Mouse (Mus musculus): ENCODE measurements around the gene Rpsa.

Rpsa gene

DNA sequence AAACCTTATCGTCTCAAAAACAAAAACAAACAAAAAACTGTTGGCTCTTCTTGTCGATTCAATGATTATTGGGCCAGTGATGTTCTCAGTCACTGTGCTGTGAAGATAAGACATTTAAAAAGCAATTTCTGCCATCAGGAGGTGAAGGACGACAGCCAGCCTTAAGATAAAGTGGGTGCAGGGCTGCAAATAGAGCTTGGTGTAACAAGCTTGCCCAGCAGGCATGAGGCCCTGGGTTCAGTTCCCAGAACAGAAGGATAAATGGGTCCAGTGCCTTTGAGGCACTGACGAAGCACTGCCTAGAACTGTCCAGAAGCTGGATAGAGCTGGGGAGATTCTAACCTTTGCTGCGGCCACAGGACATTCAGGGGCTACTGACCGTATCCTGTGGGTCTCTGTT, 15.0 kb upstream of the Rpsa start:
- no peak for DNase-seq (ENCODE audit: low read depth in 2 of 2, low spot score in 2 of 2)

DNA sequence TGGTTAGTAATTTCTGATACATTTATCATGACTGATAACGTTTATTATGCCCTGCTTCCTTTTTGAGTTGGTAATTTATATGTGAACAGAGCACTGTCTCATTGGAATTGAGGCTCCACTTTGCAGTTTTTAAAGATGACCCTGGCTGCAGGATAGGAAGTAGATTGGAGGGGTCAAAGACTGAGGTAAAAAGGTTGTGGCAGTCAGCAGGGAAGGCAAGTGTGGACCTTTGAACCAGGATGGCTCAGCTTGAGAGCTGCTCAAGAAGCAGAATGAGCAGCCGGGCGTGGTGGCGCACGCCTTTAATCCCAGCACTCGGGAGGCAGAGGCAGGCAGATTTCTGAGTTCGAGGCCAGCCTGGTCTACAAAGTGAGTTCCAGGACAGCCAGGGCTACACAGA, 14.0 kb upstream of the Rpsa start:
- no peak for DNase-seq (ENCODE audit: low read depth in 2 of 2, low spot score in 2 of 2)

DNA sequence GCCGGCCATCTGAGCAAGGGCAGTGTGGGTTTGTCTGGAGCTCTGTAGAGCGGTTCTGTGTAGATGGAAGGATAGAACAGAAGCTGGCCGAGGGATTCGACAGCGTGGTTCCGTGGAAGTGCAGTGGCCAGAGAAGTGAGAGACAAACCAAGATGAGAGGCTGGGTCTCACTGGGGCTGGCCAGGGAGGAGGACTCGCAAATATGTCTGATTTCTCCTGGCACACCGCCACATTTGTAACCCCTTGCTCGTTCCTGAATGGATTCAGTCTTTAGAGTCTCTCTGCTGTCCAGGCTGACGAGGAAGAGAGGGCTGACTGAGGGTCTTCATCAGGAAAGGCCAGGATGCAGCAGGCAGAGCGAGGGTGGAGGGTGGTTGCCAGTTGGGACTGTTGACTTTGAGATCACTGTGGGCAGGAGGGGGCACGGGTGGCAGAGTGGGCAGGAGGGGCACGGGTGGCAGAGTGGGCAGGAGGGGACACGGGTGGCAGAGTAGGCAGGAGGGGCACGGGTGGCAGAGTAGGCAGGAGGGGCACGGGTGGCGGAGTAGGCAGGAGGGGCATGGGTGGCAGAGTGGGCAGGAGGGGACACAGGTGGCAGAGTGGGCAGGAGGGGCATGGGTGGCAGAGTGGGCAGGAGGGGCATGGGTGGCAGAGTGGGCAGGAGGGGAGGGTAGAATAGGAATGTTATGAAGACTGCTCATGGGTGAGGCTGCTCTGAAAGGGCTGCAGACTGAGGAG, 13.3 kb upstream of the Rpsa start:
- no peak for DNase-seq (ENCODE audit: low read depth in 2 of 2, low spot score in 2 of 2)

GRCm38 (mm10) chr9:120114789-120115151, 12.7 kb upstream of the Rpsa start:
- DNase-seq (ENCODE audit: low read depth in 2 of 2, low spot score in 2 of 2) = no peak

- DNase-seq (ENCODE audit: low read depth in 2 of 2, low spot score in 2 of 2) = no peak
Observed at GRCm38 (mm10) chr9:120115580-120115979, 11.9 kb upstream of the Rpsa start.

GRCm38 (mm10) chr9:120116184-120116624, 11.3 kb upstream of the Rpsa start:
- DNase-seq (ENCODE audit: low read depth in 2 of 2, low spot score in 2 of 2) = no peak

DNA sequence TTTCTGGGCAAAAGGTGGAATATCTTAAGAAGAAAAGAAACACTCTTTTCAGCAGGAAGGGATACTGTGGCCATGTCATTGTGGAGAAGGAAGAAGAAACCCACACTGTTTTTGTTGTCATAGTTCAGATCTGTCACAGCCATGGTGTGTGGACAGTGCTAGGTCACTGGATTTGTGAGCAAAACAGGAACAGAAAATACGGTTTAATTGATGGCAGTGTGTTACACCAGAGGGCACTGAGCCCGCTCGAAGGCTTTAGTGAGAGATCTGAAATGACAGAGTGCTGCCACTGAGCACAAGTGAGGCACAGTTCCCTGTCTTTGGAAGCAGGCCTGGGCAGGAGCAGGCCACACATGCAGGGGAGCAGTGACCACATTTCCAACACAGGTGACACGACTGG, 9.3 kb upstream of the Rpsa start:
- no peak for DNase-seq (ENCODE audit: low read depth in 2 of 2, low spot score in 2 of 2)

- DNase-seq (ENCODE audit: low read depth in 2 of 2, low spot score in 2 of 2) = no peak
Observed at GRCm38 (mm10) chr9:120120503-120120902, 7.0 kb upstream of the Rpsa start.

GRCm38 (mm10) chr9:120126868-120127267, 621 bp upstream of the Rpsa start:
- no peak for DNase-seq (ENCODE audit: low read depth in 2 of 2, low spot score in 2 of 2)

DNA sequence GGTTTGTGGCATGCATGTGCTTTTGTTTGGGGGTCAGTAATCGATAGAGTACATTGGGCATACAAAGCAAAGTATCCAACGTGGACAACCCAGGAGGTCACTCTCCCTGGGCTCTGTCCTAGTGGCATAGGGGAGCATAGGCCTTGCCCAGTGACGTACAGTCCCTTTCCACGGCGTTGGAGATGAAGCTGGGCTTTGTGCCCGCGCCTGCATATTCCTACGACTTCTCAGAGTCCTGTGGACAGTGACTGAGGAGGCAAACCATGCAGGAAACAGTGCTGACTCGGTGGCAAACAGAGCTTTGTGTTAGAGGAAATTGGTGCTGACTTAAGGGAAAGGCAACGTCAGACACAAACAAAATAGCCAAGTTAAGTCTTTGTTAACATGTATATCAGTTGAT, 1.8 kb downstream of the Rpsa start:
- DNase-seq (ENCODE audit: low read depth in 2 of 2, low spot score in 2 of 2) = no peak

GRCm38 (mm10) chr9:120131784-120132288, 4.3 kb downstream of the Rpsa start:
- DNase-seq (ENCODE audit: low read depth in 2 of 2, low spot score in 2 of 2) = no peak

GRCm38 (mm10) chr9:120132980-120133754, 5.7 kb downstream of the Rpsa start:
- DNase-seq (ENCODE audit: low read depth in 2 of 2, low spot score in 2 of 2) = no peak

GRCm38 (mm10) chr9:120133755-120134475, 6.4 kb downstream of the Rpsa start:
- DNase-seq (ENCODE audit: low read depth in 2 of 2, low spot score in 2 of 2) = no peak

DNA sequence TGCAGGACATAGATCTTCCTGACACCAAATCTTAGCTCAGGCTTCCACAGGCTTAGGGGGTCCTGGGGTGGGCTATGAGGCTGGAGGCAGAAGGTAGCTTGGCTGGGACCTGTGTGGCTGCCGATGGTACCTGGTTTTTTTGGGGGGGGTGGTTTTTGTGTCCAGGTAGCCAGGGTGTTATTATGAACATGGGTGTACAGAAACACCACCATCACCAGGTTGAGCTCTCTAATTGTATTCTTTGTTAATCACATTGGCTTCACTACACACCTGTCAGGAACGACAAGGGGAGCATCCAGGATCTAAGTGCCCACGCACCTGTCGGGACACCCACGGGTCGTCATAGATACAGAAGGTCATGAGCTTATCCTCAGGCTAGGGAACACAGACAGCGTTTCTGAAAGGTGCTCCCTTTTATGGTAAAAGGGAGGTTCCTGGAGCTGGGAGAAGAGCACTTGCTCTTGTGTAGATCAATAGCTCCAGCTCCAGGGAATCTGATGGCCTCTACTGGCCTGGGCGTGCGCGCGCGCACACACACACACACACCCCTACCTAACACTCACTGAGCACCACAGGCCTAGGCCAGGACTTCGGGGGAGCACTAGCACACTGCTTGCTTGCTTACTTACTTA, 7.2 kb downstream of the Rpsa start:
- DNase-seq (ENCODE audit: low read depth in 2 of 2, low spot score in 2 of 2) = no peak

DNA sequence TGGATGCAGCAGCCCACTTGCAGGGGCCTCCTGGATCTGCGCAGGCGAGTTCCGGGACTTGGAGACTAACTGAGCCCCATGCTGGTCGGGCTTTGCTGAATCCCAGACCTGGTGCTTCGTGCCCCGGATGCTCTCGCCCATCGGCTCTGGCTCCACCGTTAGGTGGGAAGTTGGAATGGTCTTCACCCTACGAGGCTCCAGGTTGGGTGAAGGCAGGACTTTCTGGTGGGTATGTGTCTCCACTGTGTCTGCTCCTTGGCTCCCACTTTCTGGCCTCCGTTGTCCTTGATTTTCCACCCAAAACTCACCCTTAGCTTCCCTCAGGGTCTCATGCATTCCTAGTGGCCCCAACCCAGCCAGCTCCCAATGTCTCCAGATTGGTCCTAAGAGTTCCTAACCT, 8.0 kb downstream of the Rpsa start:
- no peak for DNase-seq (ENCODE audit: low read depth in 2 of 2, low spot score in 2 of 2)

GRCm38 (mm10) chr9:120140652-120141051, 13.2 kb downstream of the Rpsa start:
- peak; percentile 59 to 67 for DNase-seq (ENCODE audit: low read depth in 2 of 2, low spot score in 2 of 2)

DNA sequence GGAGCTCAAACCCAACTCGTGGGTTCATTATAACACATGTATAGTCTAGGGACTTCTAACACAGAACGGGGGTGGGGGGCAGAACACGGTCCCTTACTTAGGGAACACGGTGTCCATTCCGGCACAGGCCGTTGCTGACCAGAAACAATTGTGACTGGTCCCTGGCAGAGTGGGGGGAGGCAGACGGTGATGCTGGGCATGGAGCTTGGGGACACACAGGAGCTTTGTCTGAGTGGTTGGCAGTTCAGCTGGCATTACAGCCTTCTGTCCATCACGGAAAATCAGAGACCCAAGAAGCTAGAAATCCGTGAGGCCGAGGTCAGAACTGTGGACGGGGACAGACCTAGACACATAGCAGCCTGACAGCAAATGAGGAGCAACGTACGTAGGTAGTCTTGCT, 17.0 kb downstream of the Rpsa start:
- no peak for DNase-seq (ENCODE audit: low read depth in 2 of 2, low spot score in 2 of 2)

DNA sequence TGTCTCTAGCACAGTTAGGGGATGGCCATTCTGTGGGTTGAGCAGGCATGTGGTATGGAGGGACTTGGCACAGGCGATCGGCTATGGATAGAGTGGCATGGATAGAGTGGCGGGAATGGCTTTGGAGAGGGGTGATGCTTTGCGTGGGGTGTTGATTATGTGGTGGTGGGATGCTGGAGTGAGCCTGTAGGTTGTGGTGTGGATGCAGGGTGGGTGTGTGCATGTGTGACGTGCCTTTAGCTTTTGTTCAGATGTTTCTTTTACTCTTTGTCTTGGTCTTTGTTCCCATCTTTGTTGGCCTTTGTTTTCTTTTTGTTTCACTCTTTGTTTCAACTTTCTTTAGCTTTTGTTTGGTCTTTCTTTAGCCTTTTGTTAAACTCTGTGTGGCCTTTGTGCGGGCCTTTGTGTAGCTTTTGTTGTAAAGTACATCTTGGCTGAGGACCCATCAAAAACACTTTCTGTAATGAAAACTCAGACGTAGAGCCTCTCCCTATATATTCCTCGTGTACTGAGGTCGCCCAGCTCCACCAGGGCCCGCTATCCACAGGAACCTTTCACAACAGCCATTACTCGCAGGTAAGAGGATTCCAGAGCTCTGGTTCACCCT, 21.8 kb downstream of the Rpsa start, which contains the start of gene Mobp:
TSS of gene Mobp (plus strand) at position 486 of the 607 bp plus-strand sequence.
- DNase-seq (ENCODE audit: low read depth in 2 of 2, low spot score in 2 of 2) = no peak

- no peak for DNase-seq (ENCODE audit: low read depth in 2 of 2, low spot score in 2 of 2)
Observed at GRCm38 (mm10) chr9:120151152-120151551, 23.7 kb downstream of the Rpsa start.

- no peak for DNase-seq (ENCODE audit: low read depth in 2 of 2, low spot score in 2 of 2)
Observed at GRCm38 (mm10) chr9:120151906-120152399, 24.5 kb downstream of the Rpsa start.

DNA sequence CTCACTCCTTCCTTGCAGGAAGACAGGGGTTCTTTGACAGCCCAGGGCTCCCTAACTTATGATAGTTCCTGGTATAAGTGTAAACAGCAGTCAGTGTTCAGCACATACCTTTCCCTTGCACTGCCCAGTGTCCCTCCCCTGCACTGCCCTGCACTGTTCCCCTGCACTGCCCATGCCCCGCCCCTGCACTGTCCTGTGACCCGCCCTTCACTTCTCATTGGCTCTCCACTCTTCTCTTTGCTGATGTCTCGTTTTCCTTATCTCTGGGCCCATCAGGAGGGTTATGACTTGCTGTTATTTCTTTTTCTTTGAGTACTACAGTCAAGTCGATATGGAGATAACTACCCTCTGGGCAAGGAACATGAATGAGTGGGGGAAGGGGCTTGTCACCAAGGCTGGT, 30.6 kb downstream of the Rpsa start:
- DNase-seq (ENCODE audit: low read depth in 2 of 2, low spot score in 2 of 2) = no peak

Measured in CD8-positive naive resting alpha-beta T cell, adult 2 months (primary cell).